Mouse (Mus musculus): ENCODE data around the gene Ripk4. TPM values are rescaled to one million over a fixed set of nuclear protein-coding genes. Genes with fewer than 3 reads are reported as not detected.

Gene Ripk4
- polyA plus RNA-seq (2015; fragmentation: Nextera tagmentation; extraction: Ambion mirVana) = 2.9 and 4.6 TPM in 2 replicates

GRCm38 (mm10) chr16:97763061-97763989 lies at the start of gene Ripk4:
Gene Ripk4 (minus strand): TSS chr16:97763787.
- Histone ChIP-seq H3K27me3 (ENCODE audit: control insufficient read depth, insufficient read depth, low read length) (peaks cover 26% of the 10 kb centered on the region), H3K4me2 (ENCODE audit: low read depth, low read length) (peak within 1 kb of the TSS; percentile 91), H3K4me1 (ENCODE audit: control insufficient read depth, insufficient read depth, low read length) (peaks cover 12% of the 10 kb centered on the region), H3K9ac (ENCODE audit: low read length) (peak within 1 kb of the TSS; percentile 73), H3K9me3 (replicated peaks; ENCODE audit: control insufficient read depth, low read length) (no peaks in the 10 kb centered on the region), H3K27ac (ENCODE audit: low read length) (no peak within 1 kb of the TSS), H3K36me3 (ENCODE audit: control insufficient read depth, insufficient read depth) (no peaks in the 10 kb centered on the region), H3K4me3 (ENCODE audit: low read length) (peak within 1 kb of the TSS; percentile 64)
- ATAC-seq (replicated peaks; ENCODE audit: extremely low read depth, insufficient read depth, low FRiP score) = peak; percentile 70
- 1% methylated on average over 88 of the region's 88 CpGs for WGBS

DNA sequence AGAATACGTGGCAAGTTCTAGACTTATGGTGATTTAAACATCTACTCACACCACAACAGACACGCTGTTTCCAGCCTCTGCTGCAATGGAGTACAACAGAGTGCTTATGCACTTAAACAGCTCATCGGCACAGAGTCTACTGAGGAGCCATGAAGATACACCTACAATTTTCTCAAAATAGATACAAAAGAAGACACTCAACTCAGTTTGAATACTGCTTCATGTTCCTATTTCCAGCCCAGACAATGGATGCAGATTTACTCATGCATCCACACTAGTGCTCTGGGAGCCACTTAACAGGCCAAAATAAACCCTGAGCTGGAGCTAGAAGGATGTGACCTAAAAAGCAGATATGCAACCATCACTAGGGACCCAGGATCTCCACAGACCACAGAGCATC lies 45.3 kb upstream of the Ripk4 start:
- WGBS = 94% methylated on average over 3 of the region's 3 CpGs
- peaks cover 64% of the 10 kb centered on the region for H3K36me3 ChIP-seq (ENCODE audit: control insufficient read depth, insufficient read depth)
- no peaks in the 10 kb centered on the region for H3K4me1 ChIP-seq (ENCODE audit: control insufficient read depth, insufficient read depth, low read length)

DNA sequence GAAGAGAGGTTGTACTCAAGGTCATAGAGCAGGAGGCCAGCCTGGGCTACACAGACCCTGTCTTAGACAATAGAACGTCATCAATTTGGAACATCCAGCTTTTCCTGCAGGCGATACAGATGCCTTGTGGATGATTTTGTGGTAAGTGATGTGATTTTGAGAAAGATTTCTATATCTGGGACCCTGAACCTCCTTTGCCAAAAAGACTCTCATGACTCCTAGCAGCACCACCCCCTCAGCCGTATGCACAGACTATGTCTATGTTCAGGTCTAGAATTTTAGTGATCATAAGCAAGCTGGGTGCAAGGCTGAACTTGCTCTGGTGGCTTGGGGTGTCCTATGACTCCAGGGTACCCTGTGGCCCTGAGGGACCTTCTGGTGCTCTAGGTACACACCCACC lies 42.1 kb upstream of the Ripk4 start:
- Histone ChIP-seq H3K27me3 (ENCODE audit: control insufficient read depth, insufficient read depth, low read length) (no peaks in the 10 kb centered on the region), H3K4me3 (ENCODE audit: low read length) (no peak overlapping the region), H3K9ac (ENCODE audit: low read length) (no peak overlapping the region), H3K9me3 (replicated peaks; ENCODE audit: control insufficient read depth, low read length) (no peaks in the 10 kb centered on the region), H3K36me3 (ENCODE audit: control insufficient read depth, insufficient read depth) (peaks cover 49% of the 10 kb centered on the region), H3K27ac (ENCODE audit: low read length) (no peak overlapping the region), H3K4me2 (ENCODE audit: low read depth, low read length) (no peak overlapping the region), H3K4me1 (ENCODE audit: control insufficient read depth, insufficient read depth, low read length) (no peaks in the 10 kb centered on the region)
- ATAC-seq (replicated peaks; ENCODE audit: extremely low read depth, insufficient read depth, low FRiP score) = no peak
- WGBS = 85% methylated on average over 3 of the region's 3 CpGs

More for the DNA sequence above, 45.3 kb upstream of the Ripk4 start:
- Histone ChIP-seq H3K9me3 (replicated peaks; ENCODE audit: control insufficient read depth, low read length) (no peaks in the 10 kb centered on the region), H3K4me2 (ENCODE audit: low read depth, low read length) (no peak overlapping the region), H3K27me3 (ENCODE audit: control insufficient read depth, insufficient read depth, low read length) (no peaks in the 10 kb centered on the region), H3K27ac (ENCODE audit: low read length) (no peak overlapping the region), H3K4me3 (ENCODE audit: low read length) (no peak overlapping the region), H3K9ac (ENCODE audit: low read length) (no peak overlapping the region)
- ATAC-seq (replicated peaks; ENCODE audit: extremely low read depth, insufficient read depth, low FRiP score) = no peak

- ATAC-seq (replicated peaks; ENCODE audit: extremely low read depth, insufficient read depth, low FRiP score) = no peak; the same call in none of the 2 replicates
- WGBS = 73% methylated on average over 7 of the region's 7 CpGs
- Histone ChIP-seq H3K9me3 (replicated peaks; ENCODE audit: control insufficient read depth, low read length) (no peaks in the 10 kb centered on the region), H3K4me1 (ENCODE audit: control insufficient read depth, insufficient read depth, low read length) (no peaks in the 10 kb centered on the region), H3K36me3 (ENCODE audit: control insufficient read depth, insufficient read depth) (peaks cover 46% of the 10 kb centered on the region), H3K4me3 (ENCODE audit: low read length) (no peak overlapping the region), H3K27me3 (ENCODE audit: control insufficient read depth, insufficient read depth, low read length) (no peaks in the 10 kb centered on the region), H3K9ac (ENCODE audit: low read length) (no peak overlapping the region), H3K27ac (ENCODE audit: low read length) (no peak overlapping the region), H3K4me2 (ENCODE audit: low read depth, low read length) (no peak overlapping the region)
Observed at GRCm38 (mm10) chr16:97804680-97805547, 41.3 kb upstream of the Ripk4 start.

DNA sequence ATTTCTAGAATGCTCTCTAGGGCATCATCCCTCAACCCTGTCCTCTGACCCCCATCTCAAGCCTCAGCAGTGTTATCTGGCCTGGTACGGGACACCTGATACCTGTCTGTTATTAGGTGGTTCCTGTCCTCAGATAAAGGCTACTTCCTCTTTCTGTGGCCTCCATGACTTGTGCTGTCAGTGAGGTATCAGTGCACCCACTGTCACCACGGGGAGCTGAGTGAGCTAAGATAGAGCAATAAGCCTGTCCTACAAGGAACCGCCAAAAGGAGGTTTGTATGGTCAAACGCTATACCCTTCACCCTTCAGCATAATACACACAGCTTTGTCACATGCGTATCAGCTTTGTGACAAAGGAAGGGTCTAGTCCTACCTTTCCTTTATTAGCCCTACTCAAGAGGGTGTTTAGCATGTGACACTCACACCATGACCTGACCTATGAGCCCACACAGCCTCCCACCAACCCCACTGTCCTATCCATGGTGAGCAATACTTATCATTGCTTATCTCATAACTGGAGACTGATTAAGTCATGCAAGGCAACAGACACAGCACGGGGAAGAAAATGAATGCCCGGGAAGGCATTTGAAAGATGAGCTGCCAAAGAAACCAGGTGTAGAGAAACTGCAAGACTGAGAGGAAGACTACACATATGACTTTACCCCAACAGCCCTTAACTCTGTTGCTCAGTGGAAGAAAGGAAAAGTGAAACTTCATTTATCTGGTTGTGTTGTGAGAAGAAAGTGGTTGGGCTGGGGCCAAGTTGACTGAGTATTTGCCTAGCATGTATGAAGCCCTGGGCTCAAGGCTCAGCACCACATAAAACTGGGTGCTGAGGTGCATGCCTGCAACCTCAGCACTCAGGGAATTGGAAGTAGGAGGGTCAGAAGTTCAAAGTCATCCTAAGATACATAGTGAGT lies 34.6 kb upstream of the Ripk4 start:
- no peaks in the 10 kb centered on the region for H3K27me3 ChIP-seq (ENCODE audit: control insufficient read depth, insufficient read depth, low read length)
- H3K4me2 ChIP-seq (ENCODE audit: low read depth, low read length) = no peak overlapping the region
- no peak for ATAC-seq (replicated peaks; ENCODE audit: extremely low read depth, insufficient read depth, low FRiP score)
- H3K36me3 ChIP-seq (ENCODE audit: control insufficient read depth, insufficient read depth) = peaks cover 46% of the 10 kb centered on the region
- WGBS = 78% methylated on average over 7 of the region's 7 CpGs
- no peaks in the 10 kb centered on the region for H3K9me3 ChIP-seq (replicated peaks; ENCODE audit: control insufficient read depth, low read length)
- no peaks in the 10 kb centered on the region for H3K4me1 ChIP-seq (ENCODE audit: control insufficient read depth, insufficient read depth, low read length)
- no peak overlapping the region for H3K27ac ChIP-seq (ENCODE audit: low read length)
- H3K9ac ChIP-seq (ENCODE audit: low read length) = no peak overlapping the region
- H3K4me3 ChIP-seq (ENCODE audit: low read length) = no peak overlapping the region

DNA sequence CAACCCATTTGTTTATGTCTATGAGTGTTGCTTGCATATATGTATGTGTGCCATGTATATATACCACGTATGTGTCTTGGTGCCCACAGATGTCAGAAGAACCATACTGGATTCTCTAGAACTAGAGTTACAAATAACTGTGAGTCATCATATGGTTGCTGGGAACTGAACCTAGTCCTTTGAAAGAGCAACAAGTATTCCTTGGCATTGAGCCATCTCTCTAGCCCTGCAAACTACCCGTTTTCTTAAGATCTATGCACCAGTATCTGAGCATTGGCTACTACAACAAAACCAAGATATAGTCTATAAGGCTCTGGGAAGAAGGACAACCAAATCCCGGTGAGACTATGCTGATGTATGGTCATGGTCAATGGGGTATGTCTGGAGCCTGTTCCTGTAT lies 33.6 kb upstream of the Ripk4 start:
- no peak overlapping the region for H3K4me3 ChIP-seq (ENCODE audit: low read length)
- no peak overlapping the region for H3K4me2 ChIP-seq (ENCODE audit: low read depth, low read length)
- no peak overlapping the region for H3K9ac ChIP-seq (ENCODE audit: low read length)
- H3K36me3 ChIP-seq (ENCODE audit: control insufficient read depth, insufficient read depth) = peaks cover 48% of the 10 kb centered on the region
- no peak for ATAC-seq (replicated peaks; ENCODE audit: extremely low read depth, insufficient read depth, low FRiP score)
- H3K4me1 ChIP-seq (ENCODE audit: control insufficient read depth, insufficient read depth, low read length) = no peaks in the 10 kb centered on the region
- WGBS = 78% methylated on average over 3 of the region's 3 CpGs
- no peaks in the 10 kb centered on the region for H3K9me3 ChIP-seq (replicated peaks; ENCODE audit: control insufficient read depth, low read length)
- no peaks in the 10 kb centered on the region for H3K27me3 ChIP-seq (ENCODE audit: control insufficient read depth, insufficient read depth, low read length)
- H3K27ac ChIP-seq (ENCODE audit: low read length) = no peak overlapping the region

DNA sequence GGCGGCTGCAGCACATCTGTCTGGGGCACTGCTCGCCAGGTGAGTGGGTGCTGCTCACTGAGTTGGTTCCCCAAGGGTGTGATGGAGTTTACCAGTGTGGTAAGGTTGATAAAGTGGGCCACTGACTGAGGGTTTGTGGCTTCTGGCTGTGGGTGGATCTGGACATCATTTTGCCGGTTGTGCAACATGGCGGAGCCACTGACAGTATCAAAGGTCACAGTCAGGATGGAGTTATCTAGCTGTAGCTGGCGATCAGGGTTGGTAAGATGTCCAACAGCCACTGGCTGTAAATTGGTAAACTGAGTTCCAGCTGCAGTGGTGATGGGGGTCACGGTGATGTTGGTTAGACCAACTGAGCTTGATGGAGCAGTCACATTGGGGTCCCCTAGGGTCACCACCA lies 30.7 kb upstream of the Ripk4 start:
- no peaks in the 10 kb centered on the region for H3K4me1 ChIP-seq (ENCODE audit: control insufficient read depth, insufficient read depth, low read length)
- H3K27me3 ChIP-seq (ENCODE audit: control insufficient read depth, insufficient read depth, low read length) = no peaks in the 10 kb centered on the region
- H3K4me2 ChIP-seq (ENCODE audit: low read depth, low read length) = no peak overlapping the region
- no peaks in the 10 kb centered on the region for H3K9me3 ChIP-seq (replicated peaks; ENCODE audit: control insufficient read depth, low read length)
- ATAC-seq (replicated peaks; ENCODE audit: extremely low read depth, insufficient read depth, low FRiP score) = no peak
- H3K36me3 ChIP-seq (ENCODE audit: control insufficient read depth, insufficient read depth) = peaks cover 42% of the 10 kb centered on the region
- no peak overlapping the region for H3K9ac ChIP-seq (ENCODE audit: low read length)
- no peak overlapping the region for H3K27ac ChIP-seq (ENCODE audit: low read length)
- WGBS = 90% methylated on average over 6 of the region's 6 CpGs
- no peak overlapping the region for H3K4me3 ChIP-seq (ENCODE audit: low read length)

DNA sequence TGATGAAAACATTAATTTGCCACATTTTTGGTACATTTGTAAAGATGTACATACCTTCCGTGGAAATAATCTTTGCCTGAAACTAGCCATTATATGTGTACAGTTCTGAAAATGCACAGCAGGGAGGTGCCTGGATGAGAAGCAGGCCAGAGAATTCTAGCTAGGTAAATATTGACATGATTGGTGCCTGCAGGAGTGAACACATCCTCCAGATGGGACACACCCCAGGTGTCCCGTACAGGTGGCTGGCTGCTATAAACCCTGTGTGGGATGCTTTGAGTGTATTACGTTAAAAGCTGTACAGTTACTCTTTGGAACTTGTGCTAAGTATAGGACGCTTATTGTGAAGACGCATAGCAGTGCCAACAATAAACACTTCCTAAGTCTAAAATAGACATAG lies 19.5 kb upstream of the Ripk4 start:
- Histone ChIP-seq H3K4me3 (ENCODE audit: low read length) (no peak overlapping the region), H3K9me3 (replicated peaks; ENCODE audit: control insufficient read depth, low read length) (no peaks in the 10 kb centered on the region), H3K27me3 (ENCODE audit: control insufficient read depth, insufficient read depth, low read length) (no peaks in the 10 kb centered on the region), H3K4me1 (ENCODE audit: control insufficient read depth, insufficient read depth, low read length) (no peaks in the 10 kb centered on the region; the same call in 1 of the 2 replicates), H3K36me3 (ENCODE audit: control insufficient read depth, insufficient read depth) (no peaks in the 10 kb centered on the region), H3K27ac (ENCODE audit: low read length) (no peak overlapping the region), H3K4me2 (ENCODE audit: low read depth, low read length) (no peak overlapping the region), H3K9ac (ENCODE audit: low read length) (no peak overlapping the region)
- WGBS = 76% methylated on average over 5 of the region's 5 CpGs
- ATAC-seq (replicated peaks; ENCODE audit: extremely low read depth, insufficient read depth, low FRiP score) = no peak
